Mouse (Mus musculus): Measurements from ENCODE around the gene Sft2d1.

Gene Sft2d1

DNA sequence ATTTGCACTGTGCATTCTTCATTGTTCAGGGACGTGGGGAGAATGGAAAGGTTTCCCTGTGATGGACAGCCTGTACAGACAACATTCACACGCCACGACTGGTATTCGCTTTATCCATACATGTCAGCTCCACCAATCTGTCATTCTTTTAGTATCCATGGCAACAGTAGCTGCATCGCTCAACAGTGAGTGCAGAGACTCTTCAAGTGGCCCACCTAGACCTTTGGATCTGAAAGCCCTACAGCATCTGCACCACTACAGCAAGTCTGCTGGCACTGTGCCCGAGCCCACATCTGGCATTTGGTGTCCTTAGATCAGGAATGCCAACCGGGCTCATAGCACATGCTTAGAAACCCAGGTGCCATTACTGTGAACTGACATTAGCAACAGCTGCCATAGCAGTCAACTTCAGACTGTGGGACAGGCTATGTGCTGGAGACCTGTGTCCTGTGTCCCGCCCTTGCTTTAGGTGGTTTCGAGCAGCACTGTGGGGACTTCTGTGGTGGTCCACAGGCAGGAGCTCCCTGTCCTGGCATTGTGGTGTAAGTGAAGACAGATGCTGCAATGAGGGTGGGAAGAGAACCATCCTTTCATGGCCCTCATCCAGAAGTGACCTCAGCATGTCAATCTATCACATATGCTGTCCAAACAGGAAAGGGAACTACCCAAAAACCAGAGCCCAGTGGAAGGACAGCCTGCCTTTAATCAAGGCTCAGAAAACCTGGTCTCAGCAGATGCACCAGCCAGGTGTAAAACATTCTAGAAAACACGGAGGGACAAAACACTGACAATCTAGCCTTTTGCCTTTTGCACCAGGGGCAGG, 50.6 kb downstream of the Sft2d1 start:
- no peak for DNase-seq (ENCODE audit: low read depth)

GRCm38 (mm10) chr17:8367514-8368480, 56.9 kb downstream of the Sft2d1 start:
- DNase-seq (ENCODE audit: low read depth) = no peak

DNA sequence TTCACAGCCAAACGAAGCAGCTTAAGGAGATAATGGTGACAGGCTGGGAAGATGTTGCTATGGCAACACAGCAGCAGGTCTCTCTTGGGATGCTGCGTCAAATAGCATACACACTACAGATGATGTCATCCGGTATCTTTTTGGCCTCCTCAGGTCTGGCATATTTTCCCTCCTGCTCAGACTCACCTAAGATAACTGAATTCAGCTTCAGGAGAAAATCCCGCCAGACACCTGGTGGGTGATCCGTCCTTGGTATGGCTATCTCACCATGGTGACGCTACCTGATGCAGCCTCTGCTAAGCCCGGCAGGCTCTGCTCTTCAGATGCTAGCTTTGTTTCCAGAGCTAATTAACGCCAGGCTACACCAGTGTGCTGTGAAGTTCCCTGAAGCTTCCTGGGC, 57.7 kb downstream of the Sft2d1 start:
- no peak for DNase-seq (ENCODE audit: low read depth)

DNA sequence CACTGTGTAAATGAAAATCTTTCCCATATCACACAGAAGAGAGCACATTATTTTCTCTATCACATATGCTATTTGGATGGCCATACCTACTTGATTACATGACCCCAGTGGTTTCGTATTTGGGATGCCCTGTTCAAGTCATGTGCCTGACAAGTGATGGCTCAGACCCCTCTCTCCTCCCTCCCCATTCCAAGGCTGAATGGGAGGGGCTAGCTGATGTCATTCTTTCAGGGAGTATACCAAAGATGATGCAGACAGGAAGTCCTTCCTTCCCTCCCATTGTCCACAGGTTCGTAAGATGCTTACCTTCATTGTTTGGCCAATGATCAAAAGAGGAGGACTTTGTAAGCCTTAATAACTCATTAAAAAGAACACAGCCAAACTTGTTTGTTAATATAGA, 58.3 kb downstream of the Sft2d1 start:
- no peak for DNase-seq (ENCODE audit: low read depth)

- DNase-seq (ENCODE audit: low read depth) = no peak
Observed at GRCm38 (mm10) chr17:8370634-8371229, 59.8 kb downstream of the Sft2d1 start.

GRCm38 (mm10) chr17:8371834-8372233, 60.9 kb downstream of the Sft2d1 start:
- peak; percentile 82 for DNase-seq (ENCODE audit: low read depth)

GRCm38 (mm10) chr17:8372286-8373046, 61.6 kb downstream of the Sft2d1 start:
- peak; percentile 88 for DNase-seq (ENCODE audit: low read depth)
